Mouse (Mus musculus) ovary, postnatal 10 days (tissue): Measurements from ENCODE around the gene Lrp5.

ENCODE experiments used
- DNase-seq: peaks from one replicate; pipeline ENCODE4 v3.0.0; 2022; ENCODE audit warnings: low spot score

Lrp5 gene

DNA sequence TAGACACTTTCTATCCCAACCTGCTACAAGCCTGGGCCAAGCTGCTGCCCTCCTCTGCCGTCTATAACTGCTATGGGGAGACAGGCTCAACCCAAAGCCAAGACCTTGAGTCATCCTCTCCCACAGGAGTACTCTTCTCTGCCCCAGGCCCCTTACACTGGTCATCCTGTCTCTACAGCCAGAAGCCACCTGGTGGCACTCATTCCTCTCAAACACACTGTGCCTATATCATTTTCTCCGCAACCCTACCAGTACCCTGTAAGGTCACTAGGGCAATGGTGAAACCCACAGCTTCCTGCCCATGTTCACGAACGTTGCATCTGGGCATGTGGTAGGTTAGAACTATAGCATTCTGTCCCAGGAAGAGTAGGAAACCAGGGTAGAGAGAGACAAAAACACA, 31.4 kb downstream of the Lrp5 start:
- DNase-seq: no peak

DNA sequence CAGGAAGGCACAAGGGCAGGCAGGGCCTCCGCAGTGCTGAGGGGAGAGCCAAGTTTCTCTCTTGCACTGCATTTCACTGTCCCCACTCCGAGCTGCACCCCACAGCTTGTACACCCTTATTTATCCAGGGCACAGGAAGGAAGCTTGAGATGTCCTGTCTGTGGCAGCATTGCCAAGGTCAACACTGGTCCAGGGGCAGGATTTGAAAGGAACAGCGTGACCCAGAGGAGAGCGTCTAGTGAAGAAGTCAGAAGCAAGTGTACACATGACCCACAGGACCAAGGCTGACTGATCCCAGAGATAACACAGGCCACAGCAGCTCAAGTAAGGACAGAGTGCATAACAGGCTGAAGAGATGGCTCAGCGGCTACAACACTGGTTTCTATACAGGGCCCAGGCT, 32.3 kb downstream of the Lrp5 start:
- no peak for DNase-seq

DNA sequence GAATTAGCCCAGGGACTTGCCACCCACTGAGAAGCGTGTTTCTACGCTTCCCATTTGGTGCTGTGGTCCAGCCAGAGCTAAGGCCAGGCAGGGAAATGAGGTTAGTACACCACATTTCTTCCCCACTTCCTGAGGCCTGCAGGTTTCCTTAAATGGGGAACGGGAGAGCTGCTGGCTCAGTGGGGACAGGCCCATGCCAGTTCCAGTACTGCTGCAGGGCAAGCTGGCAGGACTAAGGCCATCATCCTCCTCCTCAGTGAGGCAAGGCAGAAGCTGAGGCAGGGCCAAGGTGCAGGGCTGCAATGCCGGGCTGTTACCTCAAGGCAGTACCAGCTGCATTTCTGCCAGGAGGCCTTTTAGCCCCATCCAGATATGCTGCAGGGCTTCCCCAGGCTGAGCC, 32.9 kb downstream of the Lrp5 start:
- no peak for DNase-seq

DNA sequence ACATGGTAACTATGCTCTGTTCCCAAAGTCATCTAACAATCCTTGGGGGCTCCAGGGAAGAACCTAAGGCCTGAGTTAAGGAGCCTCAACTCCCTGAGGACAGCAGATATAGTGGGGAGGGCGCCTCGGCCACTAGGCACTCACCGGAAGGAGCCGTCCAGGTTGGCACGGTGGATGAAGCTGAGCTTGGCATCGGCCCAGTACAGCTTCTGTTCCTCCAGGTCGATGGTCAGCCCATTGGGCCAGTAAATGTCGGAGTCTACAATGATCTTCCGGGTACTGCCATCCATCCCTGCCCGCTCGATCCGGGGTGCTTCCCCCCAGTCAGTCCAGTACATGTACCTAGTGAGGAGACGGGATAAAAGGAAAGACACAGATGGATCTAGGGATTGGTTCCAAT, 34.4 kb downstream of the Lrp5 start:
- no peak for DNase-seq

DNA sequence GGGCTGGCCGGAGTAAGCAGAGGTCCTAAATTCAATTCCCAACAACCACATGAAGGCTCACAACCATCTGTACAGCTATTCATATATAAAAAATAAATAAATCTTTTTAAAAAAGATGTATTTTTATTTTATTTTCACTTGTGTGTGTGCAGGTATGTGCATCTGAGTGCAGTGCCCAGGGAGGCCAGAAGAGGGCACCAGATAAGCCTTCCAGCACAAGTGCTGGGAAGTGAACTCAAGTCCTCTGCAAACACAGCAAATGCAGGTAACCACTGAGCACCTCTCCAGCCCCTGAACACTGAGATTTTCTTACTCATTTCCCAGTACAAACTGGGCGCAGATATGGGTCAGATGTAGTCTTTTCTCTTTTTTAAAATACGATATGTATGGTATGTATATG, 35.1 kb downstream of the Lrp5 start:
- no peak for DNase-seq

DNA sequence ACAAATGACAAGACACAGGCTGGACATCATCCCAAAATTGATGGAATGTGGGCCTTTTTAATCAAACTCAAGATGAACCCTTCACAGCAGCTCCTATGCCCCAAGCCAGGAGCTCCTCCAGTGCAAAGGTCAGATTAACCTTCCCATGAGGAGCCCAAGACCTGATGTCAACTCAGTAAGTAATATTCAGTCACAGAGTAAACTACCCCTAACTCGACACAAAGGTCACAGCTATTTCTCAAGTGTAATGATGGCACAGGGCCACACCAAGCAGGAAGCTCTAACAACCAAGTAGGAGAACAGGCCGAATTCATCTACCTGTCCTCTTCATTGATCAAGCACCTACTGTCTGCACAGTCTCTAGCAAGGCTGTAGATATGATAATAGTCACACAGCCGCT, 35.9 kb downstream of the Lrp5 start:
- no peak for DNase-seq

DNA sequence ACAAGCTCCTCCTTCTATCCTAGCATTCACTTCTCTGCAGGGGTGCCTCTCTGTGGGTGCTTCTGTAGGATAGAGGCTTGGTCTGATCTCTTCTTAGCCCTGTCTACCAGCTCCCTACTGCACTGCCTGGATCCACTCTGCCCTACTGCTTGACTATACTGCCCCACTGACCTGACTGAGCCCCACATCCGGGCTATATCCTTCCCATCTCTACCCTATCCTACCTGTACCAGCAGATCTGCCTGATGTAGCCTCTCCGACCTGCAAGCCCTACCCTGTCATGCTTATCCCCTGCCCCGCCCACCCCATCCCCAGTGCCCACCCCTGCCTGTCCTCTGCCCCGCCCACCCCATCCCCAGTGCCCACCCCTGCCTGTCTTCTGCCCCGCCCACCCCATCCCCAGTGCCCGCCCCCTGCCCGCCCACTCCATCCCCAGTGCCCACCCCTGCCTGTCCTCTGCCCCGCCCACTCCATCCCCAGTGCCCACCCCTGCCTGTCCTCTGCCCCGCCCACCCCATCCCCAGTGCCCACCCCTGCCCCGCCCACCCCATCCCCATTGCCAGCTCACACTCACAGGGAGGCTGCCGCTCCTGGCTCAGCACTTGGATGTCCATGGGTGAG, 37.4 kb downstream of the Lrp5 start:
- DNase-seq: no peak

DNA sequence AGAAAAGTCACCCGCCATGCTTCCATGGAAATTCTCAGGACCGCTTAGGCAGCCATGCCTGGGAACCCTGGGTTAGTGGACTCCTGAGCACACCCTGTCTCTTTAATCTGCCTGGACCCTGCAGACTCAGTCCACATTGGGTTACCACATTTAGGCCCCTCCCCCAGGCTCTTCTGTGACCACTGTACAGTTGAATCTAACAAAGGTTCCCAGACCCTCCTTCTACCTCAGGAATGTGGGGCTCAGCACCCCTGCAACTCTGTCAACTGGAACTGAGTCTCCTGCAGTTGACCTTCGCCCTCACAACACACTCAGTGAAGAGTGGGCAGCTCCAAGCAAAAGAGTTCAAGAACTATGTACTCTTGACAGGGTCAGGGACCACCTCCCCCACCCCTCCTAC, 38.4 kb downstream of the Lrp5 start:
- no peak for DNase-seq

DNA sequence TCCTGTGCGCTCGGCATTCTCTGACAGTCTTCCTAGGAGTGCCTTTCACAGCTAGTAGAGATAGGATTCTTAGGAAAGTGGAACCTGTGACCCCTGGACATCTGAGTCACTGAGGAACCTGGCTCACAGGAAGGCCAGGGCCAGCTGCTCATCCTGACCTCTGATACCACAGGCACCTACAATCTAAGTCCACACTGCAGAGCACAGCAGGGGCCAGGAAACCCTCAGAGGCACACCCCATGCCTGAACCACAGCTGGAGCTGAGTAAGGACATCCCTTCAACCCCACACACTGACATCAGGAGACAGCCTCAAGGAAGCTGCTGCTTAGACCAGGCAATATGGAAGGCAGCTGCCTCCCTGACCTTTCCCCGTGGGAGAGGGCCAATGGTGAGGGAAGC, 40.6 kb downstream of the Lrp5 start:
- DNase-seq: no peak

DNA sequence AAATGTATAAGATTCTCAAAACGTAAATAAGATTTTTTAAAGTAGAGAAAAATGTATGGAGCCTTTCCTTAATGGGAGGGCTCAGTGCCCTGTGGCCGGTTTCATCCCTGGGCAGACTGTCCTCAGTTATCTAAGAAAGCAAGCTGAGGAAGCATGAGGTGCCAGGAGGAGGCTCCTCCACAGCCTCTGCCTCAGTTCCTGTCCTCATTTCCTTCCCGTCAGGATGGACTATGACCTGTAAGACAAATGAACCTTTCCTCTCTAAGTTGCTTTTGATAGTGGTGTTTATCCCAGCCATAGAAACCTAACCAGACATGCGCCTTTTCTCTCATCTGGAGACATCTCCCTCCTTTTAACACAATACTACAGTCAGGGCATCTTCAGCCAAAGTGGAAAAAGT, 41.0 kb downstream of the Lrp5 start:
- DNase-seq: no peak

DNA sequence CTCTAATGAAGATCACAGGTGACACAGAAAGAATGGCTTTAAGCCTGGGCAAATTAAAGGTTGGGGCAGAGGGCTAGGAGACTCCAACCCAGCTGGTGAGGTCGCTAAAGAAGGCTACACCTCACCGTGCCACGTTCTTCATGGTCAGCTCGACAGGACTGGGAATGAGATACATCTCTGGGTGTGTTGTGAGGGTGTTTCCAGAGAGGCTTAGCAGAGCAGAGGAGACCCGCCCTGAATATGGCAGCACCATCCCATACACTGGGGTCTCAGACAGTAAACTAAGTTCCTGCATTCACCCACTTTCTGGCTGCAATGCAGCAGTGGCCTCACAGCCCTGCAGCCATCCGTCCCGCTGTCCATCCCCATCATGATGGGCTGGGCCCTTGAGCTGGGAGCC, 46.8 kb downstream of the Lrp5 start:
- DNase-seq: no peak

DNA sequence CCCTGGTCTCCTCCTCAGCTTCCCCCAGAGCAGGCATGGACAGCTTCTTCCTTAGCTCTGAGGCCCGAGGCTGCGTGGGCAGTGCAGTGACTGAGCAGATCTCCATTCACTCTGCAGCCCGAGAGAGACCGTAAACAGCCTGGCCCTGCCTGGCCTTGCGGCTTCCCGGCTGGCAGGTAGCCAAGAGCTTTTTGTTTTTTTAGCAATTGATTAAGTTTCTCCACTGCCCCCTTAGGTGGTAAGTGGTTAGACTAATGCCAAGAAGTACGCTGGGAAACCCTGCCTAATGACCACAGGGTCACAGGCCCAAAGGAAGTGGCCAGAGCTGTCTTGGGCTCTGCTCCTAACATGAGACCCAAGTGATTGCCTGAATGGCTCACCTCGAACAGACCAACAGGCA, 47.7 kb downstream of the Lrp5 start:
- DNase-seq: peak; percentile 44

DNA sequence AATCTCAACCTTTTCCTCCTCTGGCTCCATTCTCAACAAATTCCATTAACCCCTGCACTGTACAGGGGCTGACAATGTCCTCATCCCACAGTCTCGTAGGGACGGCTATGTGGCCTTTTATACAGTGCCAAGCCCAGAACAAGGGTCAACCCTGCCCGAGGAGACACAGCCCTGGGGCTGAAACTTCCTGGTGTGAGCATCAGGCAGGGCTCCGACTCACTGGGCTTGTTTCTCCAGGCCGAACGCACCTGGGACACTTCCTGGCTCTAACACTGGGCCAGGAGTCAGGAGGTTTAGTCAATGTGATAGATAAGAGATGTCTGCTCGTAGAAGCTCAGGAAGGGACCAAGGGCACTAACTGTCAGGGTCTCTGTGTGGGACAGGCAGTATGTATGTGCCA, 54.3 kb downstream of the Lrp5 start:
- DNase-seq: no peak

DNA sequence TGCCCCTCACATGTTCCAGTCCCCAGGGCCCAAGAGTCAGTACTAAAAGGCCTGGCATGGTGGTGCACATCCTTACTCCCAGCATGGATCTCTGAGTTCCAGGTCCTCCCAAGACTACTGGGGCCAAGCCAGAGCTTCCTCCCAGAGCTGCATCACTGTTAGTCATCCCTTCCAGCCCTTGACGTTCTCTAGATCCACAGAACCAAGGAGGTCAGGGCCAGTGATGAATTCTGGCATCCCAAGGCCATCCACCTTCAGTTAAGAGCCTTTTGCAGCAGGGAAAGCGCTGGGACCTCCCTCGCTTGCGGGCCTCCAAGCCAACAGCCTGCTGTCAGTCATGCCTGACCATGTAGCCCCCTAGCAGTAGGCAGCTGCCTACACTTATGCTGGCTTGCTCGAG, 54.9 kb downstream of the Lrp5 start:
- DNase-seq: no peak

DNA sequence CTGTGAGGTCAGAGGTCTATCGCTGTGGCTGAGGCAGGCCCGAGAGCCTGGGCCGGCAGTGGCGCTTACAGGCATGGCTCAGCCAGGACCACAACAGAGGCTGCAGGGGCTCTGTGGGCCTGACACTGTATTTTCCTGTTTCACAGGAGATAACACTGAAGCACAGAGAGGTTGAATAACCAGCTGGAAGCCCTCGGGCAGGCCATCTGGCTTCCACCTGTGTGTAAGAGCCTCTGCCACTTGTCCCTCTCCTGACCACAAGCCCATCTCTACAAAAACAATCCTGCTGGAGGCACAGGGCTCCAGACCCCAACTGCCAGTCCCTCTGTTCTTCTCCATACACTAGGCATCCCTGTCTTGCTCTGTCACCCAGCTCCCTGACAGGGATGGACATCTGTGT, 55.9 kb downstream of the Lrp5 start:
- DNase-seq: no peak

DNA sequence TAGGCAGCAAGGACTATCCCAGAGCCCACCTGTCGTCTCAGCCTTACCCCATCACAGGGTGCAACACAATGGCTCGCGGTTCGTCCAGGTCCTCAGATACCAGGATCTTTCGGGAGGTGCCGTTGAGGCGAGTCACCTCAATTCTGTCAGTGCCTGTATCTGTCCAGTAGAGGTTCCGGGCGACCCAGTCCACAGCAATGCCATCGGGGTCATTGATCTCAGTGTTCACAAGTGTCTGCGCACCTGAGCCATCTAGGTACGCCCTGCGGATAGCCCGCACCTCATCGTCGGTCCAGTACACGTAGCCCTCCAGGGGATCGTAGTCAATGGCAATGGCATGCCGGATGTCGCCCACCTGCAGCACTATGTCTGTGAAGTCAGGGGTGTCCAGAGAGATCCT, 56.3 kb downstream of the Lrp5 start:
- no peak for DNase-seq

DNA sequence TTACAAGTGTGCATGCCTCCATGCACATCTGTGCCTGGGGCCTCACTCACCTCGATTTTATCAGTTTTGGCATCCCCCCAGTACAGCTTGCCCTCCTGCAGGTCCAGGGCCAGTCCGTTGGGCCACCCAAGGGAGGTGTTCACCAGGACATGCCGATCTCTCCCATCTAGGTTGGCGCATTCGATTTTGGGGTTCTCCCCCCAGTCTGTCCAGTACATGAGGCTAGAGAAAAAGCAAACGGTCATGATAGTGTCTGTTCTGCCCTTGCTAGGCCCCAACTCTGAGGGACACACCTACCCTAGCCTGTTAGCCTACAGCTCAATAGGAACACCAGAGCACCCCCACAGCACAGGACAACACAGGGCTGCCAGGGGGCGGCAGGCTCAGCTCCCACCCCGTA, 58.1 kb downstream of the Lrp5 start:
- DNase-seq: no peak

DNA sequence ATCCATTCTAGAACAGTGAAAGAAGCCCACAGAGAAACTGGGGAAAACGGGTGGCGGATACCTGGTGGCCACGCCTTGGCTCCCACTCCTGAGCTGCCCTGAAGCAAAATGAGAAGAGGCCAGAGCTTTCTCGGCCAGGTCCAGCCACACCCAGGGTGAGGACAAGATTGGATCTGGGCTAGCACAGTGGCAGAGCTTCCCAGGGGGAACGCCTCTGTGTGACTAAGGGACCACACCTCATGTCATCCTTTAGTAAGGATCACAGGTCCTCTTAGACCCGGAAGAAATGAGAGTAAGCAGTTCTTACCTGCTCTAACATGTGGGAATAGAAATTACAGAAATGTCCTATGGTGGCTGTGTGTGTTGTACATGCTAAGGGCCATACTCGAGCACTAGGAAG, 61.3 kb downstream of the Lrp5 start:
- no peak for DNase-seq

DNA sequence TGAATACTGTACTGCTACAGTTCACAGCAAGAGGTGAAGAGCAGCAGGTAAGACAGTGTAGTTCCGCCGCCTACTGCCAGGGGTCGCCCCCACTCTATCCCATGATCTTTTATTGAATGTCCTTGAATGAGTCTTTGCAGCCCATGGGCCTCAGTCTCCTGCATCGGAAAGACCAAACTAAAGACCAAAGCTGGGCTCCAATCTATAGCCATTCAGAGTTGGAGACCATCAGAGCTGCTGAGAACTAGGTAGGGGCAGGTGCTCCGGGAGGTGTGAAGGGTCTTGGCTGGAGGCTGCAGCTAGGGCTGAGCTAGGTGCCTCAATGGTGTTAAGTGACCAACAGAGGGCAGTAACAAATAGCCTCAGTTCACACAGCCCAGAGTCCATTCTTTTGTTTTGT, 62.5 kb downstream of the Lrp5 start:
- DNase-seq: no peak

DNA sequence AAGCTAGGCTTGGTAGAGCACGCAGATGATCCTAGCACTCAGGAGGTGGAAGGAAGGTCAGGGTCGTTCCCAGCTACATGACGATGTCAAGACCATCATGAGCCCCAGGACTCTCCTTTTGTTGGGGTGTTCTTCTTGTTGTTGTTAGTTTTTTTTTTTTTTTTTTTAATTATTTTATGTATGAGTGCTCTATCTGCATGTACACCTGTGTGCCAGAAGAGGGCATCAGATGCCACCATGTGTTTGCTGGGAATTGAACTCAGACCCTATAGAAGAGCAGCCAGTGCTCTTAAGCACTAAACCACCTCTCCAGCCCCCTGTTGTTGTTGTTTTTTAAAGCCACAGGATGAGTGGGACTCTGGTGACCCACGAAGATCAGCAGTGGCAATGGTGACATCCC, 63.1 kb downstream of the Lrp5 start:
- no peak for DNase-seq

DNA sequence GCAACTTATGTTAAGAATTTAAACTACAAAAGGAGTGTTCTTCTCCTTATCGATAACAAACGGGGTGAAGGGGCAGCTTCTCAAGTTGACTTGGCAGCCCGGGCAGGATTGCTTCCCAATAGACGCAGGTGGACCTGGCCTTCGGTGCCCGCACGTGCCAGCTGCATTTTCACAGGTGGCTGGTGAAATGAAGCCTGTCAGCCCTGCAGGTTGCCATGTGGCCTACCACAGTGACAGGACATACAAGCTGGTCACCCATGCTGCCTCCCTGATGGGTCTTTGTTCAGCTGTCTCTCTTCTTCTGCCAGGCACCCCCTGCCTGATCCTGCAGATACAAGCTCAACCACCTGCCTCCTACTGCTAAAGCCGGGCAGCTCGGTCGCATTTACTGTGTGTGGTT, 65.5 kb downstream of the Lrp5 start:
- DNase-seq: no peak

DNA sequence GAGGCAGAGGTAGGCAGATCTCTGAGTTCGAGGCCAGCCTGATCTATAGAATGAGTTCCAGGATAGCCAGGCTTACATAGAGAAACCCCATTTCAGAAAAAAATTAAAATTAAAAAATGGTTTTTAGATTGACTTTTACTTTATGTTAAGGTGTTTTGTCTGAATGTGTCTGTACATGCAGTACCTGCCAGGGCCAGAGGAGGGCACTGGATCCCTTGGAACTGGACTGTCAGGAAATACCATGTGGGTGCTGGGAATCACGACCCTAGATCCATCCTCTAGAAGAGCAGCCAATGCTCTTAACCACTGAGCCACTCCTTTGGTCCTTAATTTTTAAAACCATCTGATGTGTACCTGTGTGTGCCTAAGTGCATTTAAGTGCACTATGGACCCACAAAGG, 67.0 kb downstream of the Lrp5 start:
- DNase-seq: no peak

DNA sequence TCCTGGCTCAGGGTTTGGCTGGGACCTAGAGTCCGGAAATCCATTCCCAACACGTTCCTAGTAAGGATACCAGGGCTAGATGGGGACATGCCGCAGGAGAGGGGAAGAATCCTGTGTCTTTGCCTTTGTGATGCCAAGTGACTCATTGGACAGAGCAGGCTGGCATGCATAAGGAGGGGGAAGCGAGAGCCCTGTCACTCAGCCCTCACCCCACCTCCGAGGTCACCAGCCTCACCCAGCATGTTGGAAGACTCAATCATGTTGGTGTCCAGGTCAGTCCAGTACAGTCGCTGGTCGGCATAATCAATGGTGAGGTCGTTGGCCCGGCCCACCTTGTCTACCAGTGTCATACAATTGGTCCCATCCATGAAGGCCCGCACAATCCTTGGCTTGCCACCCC, 72.4 kb downstream of the Lrp5 start:
- no peak for DNase-seq

DNA sequence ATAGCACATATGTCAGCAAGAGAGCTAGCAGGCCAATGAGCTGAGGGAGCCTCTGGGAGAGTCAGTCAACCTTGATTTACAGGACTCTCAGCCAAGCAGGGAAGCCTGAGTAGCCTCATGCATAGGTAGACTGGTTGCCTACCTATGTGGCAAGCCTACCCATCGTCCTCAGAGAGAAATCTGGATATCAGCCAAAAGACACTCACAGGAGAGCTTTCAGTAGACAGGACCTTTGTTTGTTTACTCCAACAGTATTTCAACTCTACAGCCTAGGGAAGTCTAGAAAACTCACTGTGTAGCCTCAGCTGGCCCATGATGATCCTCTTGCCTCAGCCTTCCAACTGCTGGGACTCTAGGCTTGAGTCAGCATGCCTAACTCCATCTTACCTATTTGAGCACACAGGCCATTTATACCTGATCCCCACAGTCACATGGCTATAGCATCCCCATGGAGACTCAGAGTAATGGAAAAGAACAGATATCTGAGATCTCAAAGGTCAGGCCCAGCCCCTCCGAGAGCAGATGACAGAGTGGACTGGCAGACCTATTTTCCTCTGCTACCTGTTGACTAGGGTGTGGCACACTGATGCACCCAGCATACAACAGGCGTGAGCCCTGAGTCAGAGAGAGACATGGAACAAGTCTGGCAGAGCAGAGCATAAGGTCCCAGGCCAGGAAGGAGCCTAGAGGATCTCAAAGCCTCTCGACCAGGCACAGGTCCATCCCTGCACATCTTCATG, 73.7 kb downstream of the Lrp5 start:
- no peak for DNase-seq
